Mouse (Mus musculus) CD4-positive, CD25-positive, alpha-beta regulatory T cell, adult 2 months (primary cell): Measurements from ENCODE around the gene Gm29797.

Experiments
- DNase-seq: peaks from one replicate; pipeline ENCODE4 v3.0.0-alpha.2; 2012; ENCODE audit warnings: low read depth, low spot score

The Gm29797 gene

GRCm38 (mm10) chr2:181656734-181657133 is at the start of gene Gm29797:
Gm29797 (plus strand) TSS chr2:181657034.
- DNase-seq, result no peak

GRCm38 (mm10) chr2:181618761-181619495 is 37.9 kb upstream of the Gm29797 start:
- no peak for DNase-seq

GRCm38 (mm10) chr2:181623401-181623800 is 33.4 kb upstream of the Gm29797 start:
- DNase-seq, result peak; percentile 36

DNA sequence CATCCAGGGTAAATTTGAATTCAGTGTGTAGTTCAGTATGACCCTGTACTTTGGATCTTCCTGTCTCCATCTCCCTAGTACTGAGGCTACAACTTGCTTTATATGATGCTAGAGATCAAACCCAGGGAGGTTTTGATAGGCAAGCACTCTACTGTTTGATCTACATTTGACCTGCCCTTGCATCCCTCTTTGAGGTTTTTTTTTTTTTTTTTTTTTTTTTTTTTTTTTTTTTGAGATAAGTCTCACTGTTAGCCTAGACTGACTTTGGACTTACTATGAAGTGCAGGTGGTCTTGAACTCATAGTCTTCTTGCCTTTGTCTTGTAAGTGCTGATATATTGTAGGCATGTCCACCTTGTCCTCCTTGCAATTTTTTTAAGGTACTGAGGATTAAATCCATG is 28.4 kb upstream of the Gm29797 start:
- no peak for DNase-seq

- DNase-seq, result no peak
Observed at GRCm38 (mm10) chr2:181632624-181633023, 24.2 kb upstream of the Gm29797 start.

GRCm38 (mm10) chr2:181635865-181636264 is 21.0 kb upstream of the Gm29797 start:
- no peak for DNase-seq

DNA sequence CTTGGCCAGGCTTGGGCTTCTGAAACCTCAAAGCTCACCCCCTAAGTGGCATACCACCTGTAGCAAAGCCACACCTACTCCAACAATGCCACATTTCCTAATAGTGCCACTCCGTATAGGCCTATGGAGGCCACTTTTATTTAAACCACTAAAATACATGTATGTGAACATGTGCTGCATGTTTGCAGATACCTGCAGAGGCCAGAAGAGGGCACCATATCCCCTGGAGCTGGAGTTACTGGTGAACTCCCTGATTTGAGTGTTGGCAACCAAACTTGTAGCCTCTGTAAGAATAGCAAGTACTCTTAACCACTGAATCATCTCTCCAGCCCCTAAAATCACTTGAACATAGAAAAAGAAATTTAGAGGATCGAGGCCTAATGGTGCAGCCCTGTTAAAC is 12.5 kb upstream of the Gm29797 start:
- peak; percentile 67 for DNase-seq

- no peak for DNase-seq
Observed at GRCm38 (mm10) chr2:181645666-181646065, 11.2 kb upstream of the Gm29797 start.

DNA sequence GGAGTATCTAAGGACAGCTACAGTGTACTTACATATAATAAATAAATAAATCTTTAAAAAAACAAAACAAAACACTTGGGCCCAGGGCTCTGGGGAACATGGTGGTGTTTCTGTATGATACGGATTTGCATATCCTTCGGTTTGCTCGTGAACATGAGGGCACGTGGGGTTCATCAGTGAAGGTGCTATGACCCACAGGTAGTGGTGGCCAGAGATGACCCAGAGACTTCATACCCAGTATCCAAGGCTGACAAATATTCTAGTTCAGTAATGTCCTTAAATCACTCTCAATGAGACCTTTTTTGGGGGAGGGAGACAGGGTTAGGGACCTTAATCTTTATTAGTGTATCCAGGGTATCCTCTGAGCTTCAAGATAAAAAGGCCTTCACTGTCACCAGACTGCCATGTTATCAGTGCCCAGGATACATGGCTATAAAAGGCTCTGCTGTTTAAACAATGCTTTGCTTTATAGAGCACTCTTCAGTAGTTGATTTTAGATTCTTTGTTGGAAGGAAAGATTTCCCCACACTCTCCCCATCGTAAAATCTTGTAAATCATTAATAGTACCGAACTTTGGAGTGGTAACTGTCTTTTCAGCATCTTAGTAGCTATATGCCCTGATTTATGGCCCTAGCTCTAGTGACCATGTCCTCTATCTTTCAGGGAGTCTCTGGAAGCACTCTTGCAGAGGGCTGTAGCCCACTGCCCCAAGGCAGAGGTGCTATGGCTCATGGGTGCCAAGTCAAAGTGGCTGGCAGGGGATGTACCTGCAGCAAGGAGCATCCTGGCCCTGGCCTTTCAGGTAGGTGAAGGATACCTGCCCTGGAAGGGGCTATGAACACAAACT is 10.0 kb upstream of the Gm29797 start:
- DNase-seq, result no peak

DNA sequence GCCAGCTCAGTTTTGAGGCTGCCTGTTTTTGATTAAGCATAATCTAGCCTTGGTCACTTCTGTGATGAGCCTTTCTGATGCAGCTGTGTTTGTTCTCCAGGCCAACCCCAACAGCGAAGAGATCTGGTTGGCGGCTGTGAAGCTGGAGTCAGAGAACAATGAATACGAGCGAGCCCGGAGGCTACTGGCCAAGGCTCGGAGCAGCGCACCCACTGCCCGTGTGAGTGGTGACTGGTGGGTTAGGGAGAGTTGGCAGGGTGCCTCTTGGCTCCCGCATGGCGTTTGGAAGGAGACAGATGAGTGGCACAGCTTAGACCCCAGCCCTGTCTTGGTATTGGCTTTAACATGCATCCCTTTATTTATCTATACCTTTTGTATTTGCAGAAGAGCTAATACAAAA is 7.9 kb upstream of the Gm29797 start:
- DNase-seq, result no peak

- DNase-seq, result no peak
Observed at GRCm38 (mm10) chr2:181653065-181653464, 3.8 kb upstream of the Gm29797 start.

DNA sequence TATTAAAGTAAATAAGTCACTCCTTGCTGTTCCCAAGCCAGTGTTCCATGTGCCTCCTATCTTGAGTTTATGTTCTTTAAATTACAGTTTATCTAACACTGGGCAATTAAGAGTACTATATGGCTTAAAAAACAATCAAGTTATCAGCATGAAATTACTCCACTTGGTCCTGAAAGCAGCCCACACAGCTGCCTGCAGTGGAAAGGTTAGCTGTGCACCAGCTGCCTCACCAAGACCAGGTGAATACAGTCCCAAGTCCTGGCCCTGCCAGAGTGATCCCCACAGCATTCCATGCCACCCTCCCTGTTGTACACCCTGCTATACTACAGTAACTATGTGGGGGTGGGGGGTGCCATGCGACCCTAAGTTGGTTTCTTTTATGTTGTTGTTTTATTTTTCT is 3.3 kb upstream of the Gm29797 start:
- no peak for DNase-seq

GRCm38 (mm10) chr2:181657441-181657840 is 607 bp downstream of the Gm29797 start:
- DNase-seq, result no peak

DNA sequence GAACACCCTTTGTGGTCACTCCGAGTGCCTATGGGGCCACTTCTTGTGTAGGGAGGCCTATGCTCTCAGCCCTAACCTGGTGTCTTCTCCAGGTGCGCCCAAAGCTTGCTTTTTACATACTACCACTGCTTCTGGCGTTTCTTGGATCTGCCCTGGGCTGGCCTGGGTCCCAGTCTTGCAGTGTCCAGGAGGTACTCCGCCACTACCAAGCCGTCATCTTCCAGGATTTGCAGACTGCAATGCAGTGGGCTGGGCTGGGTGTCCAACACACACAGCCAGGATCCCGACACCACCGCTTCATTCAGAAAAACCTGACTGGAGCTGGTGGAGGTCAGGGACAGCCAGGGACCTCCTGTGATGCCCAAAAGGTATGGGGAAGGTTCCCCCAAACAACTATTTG is 1.7 kb downstream of the Gm29797 start:
- no peak for DNase-seq

DNA sequence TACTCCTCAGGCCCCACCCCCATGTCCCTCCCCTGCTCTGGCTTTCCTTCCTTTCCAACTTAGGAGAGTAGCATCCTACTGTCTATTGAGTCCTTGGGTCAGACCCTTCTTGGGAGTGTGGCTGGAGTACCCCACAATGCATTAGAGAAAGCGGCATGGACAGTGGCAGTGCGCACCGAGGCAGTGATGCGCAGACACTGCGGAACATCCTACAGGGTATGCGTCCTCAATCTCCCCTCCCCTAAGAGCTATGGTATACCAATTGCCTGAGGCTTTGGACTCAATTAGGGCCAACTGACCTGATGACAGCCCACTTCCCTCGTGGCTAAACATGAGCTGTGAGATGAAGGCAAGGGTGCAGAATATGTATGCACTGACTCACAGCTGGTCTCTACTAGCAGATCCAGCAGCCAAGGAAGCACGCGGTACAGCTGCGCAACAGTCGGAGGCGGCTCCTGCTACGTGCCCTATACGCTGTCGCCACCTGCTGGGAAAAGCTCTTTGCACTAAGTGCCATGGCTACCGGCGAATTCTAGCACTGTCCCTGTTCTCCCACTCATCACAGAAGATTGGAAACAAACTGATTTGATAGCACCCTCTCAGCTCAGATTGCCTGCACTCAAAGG is 2.2 kb downstream of the Gm29797 start:
- peak; percentile 73 for DNase-seq

DNA sequence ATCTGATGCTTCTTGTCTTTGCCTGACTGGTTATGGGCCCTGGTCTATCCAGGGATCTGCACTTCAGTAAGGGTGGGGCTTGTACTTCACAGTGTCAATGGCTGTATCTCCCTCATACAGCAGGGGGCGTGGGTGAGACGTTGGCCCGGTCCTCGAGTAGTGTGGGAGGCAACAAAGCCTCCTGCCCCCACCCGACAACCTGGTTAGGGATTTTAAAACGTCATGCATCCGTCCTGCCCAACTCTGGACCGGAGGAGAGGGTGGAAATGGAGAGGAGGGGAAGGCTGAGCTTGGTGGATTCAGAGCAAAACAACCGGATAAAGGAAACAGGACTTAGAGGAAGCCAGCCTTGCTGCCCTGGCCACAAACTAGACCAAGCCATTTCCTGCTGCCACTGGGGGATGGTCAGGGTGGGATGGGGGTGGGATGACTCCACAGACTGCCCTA is 2.8 kb downstream of the Gm29797 start:
- peak; percentile 90 for DNase-seq

DNA sequence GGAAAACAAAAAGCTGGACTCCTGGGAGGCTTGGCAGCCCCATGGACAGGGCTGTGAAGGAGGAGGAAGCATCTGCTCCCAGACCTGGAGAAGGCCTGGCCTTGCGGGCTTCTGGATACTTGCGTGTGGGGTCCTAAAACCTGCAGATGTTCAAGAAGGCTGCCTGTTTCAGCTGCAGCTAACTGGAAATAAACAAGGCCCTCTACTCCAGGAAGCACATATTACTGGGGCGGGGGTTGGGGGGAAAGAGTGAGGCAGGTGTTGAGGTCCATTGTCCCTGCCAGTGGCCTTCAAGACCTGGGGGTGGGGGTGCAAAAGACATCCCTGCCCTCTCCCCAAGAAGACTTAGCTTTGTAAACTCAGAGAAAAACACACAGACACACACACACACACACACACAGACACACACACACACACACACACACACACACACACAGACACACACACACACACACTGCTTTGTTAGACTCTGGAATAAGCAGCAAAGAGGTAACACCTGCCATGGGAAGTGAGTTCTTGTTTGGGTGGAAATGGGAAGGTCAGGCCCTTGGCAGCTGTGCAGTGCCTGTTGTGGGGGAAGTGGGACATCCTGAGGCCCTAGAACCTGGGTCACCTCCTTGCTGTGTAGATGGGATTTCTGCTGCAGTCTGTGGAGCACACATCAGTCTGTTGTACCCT is 5.9 kb downstream of the Gm29797 start:
- no peak for DNase-seq

GRCm38 (mm10) chr2:181663298-181663630 is 6.4 kb downstream of the Gm29797 start:
- no peak for DNase-seq

DNA sequence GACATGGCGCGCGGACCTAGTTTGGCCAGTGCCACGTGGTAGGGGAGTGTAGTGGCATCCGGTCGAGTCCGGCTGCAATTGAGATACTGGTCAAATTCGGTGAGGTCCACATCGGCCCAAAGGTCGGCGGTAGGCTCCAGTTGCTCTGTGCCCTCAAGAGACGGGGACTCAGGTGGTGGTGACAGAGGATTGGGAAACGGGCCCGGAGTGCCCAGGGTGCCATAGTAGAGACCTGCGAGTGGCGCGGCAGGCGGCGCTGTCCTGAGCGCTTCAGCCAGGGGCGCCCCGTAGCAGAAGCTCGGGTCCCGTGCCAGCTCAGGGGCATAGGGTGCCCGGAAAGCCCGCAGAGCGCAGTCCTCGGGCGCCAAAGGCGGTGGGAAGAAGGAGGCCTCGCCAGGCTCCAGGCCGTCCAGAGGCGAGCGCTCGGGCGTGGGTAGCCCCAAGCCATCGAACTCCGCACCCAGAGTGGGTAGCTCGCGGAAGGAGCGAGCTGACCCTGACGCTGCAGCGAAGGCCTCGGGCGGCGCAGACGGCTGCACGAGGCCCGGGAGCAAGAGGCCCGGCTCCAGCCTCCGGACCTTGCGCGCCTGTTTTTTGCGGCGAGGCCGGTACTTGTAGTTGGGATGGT is 13.6 kb downstream of the Gm29797 start:
- no peak for DNase-seq

DNA sequence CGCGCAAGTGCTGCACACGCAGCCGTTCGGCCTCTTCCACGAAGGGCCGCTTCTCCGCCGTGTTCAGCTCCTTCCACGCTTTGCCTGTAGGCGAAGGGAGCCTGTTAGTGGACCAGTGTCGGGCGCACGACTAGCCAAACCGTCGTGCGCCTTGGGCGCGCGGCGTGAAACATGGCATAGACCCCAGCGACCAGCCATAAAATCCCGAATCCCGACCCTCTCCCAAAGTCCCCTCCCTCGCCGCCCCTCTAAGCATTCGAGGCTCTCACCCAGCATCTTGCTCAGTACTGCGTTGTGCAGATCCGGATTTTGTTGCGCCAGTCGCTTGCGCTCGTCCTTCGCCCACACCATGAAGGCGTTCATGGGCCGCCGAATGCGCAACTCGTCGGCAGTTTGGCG is 14.1 kb downstream of the Gm29797 start:
- DNase-seq, result no peak

DNA sequence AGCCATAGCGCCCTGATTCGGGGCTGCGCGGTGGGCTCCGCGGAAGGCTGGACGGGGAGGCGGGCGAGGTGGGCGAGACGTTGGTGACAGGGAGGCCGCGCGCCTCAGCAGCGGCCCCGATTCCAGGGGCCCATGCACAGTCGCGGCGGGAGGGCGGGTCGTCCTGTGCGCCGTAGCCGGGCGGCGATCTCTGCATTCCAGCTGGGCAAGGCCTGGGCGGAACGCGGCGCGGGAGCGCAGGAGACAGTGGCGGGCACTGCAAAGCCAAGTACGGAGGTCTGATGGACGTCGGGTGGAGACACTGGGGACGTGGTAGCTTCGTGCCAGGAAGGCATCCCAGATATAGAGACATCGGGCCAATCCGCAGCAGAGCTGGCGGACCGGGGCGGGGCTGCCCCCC is 14.5 kb downstream of the Gm29797 start, which contains the start of gene Sox18:
Gene Sox18, minus strand, starts transcription at position 315 of the 400 bp plus-strand sequence.
- DNase-seq, result no peak
